Mouse (Mus musculus): ENCODE measurements around the gene H6pd. TPM values are rescaled to one million over a fixed set of nuclear protein-coding genes. Genes with fewer than 3 reads are reported as not detected.

Gene H6pd
- polyA plus RNA-seq, 1 experiment from 2014 or later, result 33.1 TPM

- peaks cover 25% of the 10 kb centered on the region for H3K4me1 ChIP-seq (replicated peaks; ENCODE audit: control insufficient read depth, insufficient read depth, low read length)
- peaks cover 24% of the 10 kb centered on the region for H3K36me3 ChIP-seq (ENCODE audit: control insufficient read depth, insufficient read depth)
- no peak for ATAC-seq
- no peaks in the 10 kb centered on the region for H3K9me3 ChIP-seq (ENCODE audit: control insufficient read depth)
- no peak for TF ChIP-seq CTCF (IDR thresholded peaks at IDR 0.05; ENCODE audit: low read depth)
- no peaks in the 10 kb centered on the region for H3K27me3 ChIP-seq (replicated peaks; ENCODE audit: control insufficient read depth, insufficient read depth, low read length)
- no peak overlapping the region for H3K4me2 ChIP-seq (replicated peaks; ENCODE audit: low read depth)
- H3K27ac ChIP-seq (ENCODE audit: low read depth, low read length), result no peak overlapping the region; the same call in 1 of the 2 replicates
- no peak overlapping the region for H3K4me3 ChIP-seq (ENCODE audit: low read depth, low read length)
- H3K9ac ChIP-seq (ENCODE audit: low read depth, low read length), result 0 out of 2 replicates have a peak overlapping the region, but pooled peaks have one; percentile 3
- 84% methylated on average over 13 of the region's 13 CpGs for WGBS
Observed at GRCm38 (mm10) chr4:149991755-149992669, 16.8 kb downstream of the H6pd start.

GRCm38 (mm10) chr4:149990954-149991633 lies 17.7 kb downstream of the H6pd start:
- TF ChIP-seq CTCF (IDR thresholded peaks at IDR 0.05; ENCODE audit: low read depth), result no peak
- ATAC-seq, result no peak
- 22% methylated on average over 9 of the region's 9 CpGs for WGBS
- Histone ChIP-seq H3K4me3 (ENCODE audit: low read depth, low read length) (no peak overlapping the region), H3K4me2 (replicated peaks; ENCODE audit: low read depth) (peak overlapping the region; percentile 40; the same call in 1 of the 2 replicates), H3K36me3 (ENCODE audit: control insufficient read depth, insufficient read depth) (peaks cover 21% of the 10 kb centered on the region), H3K9ac (ENCODE audit: low read depth, low read length) (peak overlapping the region; percentile 34), H3K27me3 (replicated peaks; ENCODE audit: control insufficient read depth, insufficient read depth, low read length) (no peaks in the 10 kb centered on the region), H3K4me1 (replicated peaks; ENCODE audit: control insufficient read depth, insufficient read depth, low read length) (peaks cover 25% of the 10 kb centered on the region; the same call in 1 of the 2 replicates), H3K9me3 (ENCODE audit: control insufficient read depth) (no peaks in the 10 kb centered on the region), H3K27ac (ENCODE audit: low read depth, low read length) (peak overlapping the region; percentile 61)

GRCm38 (mm10) chr4:149990212-149990953 lies 18.4 kb downstream of the H6pd start:
- Histone ChIP-seq H3K27me3 (replicated peaks; ENCODE audit: control insufficient read depth, insufficient read depth, low read length) (no peaks in the 10 kb centered on the region), H3K9ac (ENCODE audit: low read depth, low read length) (peak overlapping the region; percentile 34; the same call in 1 of the 2 replicates), H3K4me1 (replicated peaks; ENCODE audit: control insufficient read depth, insufficient read depth, low read length) (peaks cover 25% of the 10 kb centered on the region; the same call in 1 of the 2 replicates), H3K27ac (ENCODE audit: low read depth, low read length) (peak overlapping the region; percentile 61), H3K36me3 (ENCODE audit: control insufficient read depth, insufficient read depth) (peaks cover 15% of the 10 kb centered on the region), H3K9me3 (ENCODE audit: control insufficient read depth) (no peaks in the 10 kb centered on the region), H3K4me2 (replicated peaks; ENCODE audit: low read depth) (peak overlapping the region; percentile 40), H3K4me3 (ENCODE audit: low read depth, low read length) (no peak overlapping the region)
- 19% methylated on average over 8 of the region's 8 CpGs for WGBS
- ATAC-seq, result peak; percentile 12
- TF ChIP-seq CTCF (IDR thresholded peaks at IDR 0.05; ENCODE audit: low read depth), result no peak

GRCm38 (mm10) chr4:149988931-149989556 lies 19.8 kb downstream of the H6pd start:
- Histone ChIP-seq H3K9me3 (ENCODE audit: control insufficient read depth) (no peaks in the 10 kb centered on the region), H3K4me1 (replicated peaks; ENCODE audit: control insufficient read depth, insufficient read depth, low read length) (peaks cover 25% of the 10 kb centered on the region; the same call in 1 of the 2 replicates), H3K36me3 (ENCODE audit: control insufficient read depth, insufficient read depth) (peaks cover 17% of the 10 kb centered on the region), H3K27ac (ENCODE audit: low read depth, low read length) (peak overlapping the region; percentile 62), H3K4me3 (ENCODE audit: low read depth, low read length) (no peak overlapping the region), H3K27me3 (replicated peaks; ENCODE audit: control insufficient read depth, insufficient read depth, low read length) (no peaks in the 10 kb centered on the region), H3K9ac (ENCODE audit: low read depth, low read length) (0 out of 2 replicates have a peak overlapping the region, but pooled peaks have one; percentile 0), H3K4me2 (replicated peaks; ENCODE audit: low read depth) (peak overlapping the region; percentile 61)
- ATAC-seq, result peak; percentile 91
- 2% methylated on average over 21 of the region's 21 CpGs for WGBS
- no peak for TF ChIP-seq CTCF (IDR thresholded peaks at IDR 0.05; ENCODE audit: low read depth)

- TF ChIP-seq CTCF (IDR thresholded peaks at IDR 0.05; ENCODE audit: low read depth), result no peak
- Histone ChIP-seq H3K4me1 (replicated peaks; ENCODE audit: control insufficient read depth, insufficient read depth, low read length) (peaks cover 25% of the 10 kb centered on the region; the same call in 1 of the 2 replicates), H3K36me3 (ENCODE audit: control insufficient read depth, insufficient read depth) (peaks cover 22% of the 10 kb centered on the region), H3K4me2 (replicated peaks; ENCODE audit: low read depth) (peak overlapping the region; percentile 61), H3K9ac (ENCODE audit: low read depth, low read length) (0 out of 2 replicates have a peak overlapping the region, but pooled peaks have one; percentile 0), H3K27ac (ENCODE audit: low read depth, low read length) (peak overlapping the region; percentile 62), H3K27me3 (replicated peaks; ENCODE audit: control insufficient read depth, insufficient read depth, low read length) (no peaks in the 10 kb centered on the region), H3K4me3 (ENCODE audit: low read depth, low read length) (no peak overlapping the region), H3K9me3 (ENCODE audit: control insufficient read depth) (no peaks in the 10 kb centered on the region)
- no peak for ATAC-seq
- WGBS, result 87% methylated on average over 6 of the region's 6 CpGs
Observed at GRCm38 (mm10) chr4:149988301-149988700, 20.5 kb downstream of the H6pd start.
